Mouse (Mus musculus) MEL (cell line): ENCODE data around the gene Fgfr2. TPM values are rescaled to one million over a fixed set of nuclear protein-coding genes. Genes with fewer than 3 reads are reported as not detected.

Experiments
- DNase-seq: peaks from one replicate; pipeline ENCODE4 v3.0.0; 2011; ENCODE audit warnings: low read depth, low spot score
- H3K27ac ChIP-seq: 2 replicates; pipeline ENCODE4 v1.5.1; 2012; ENCODE audit warnings: low read depth, mild to moderate bottlenecking, control low read depth, low read length, moderate library complexity; ENCODE audit not compliant: control insufficient read depth
- H3K27me3 ChIP-seq, 2 experiments: fragments of 150-350 bp in 1 of 2; sonication (generic) in 1 of 2; 2 replicates each; pipeline ENCODE4 v1.6.1; 2012; ENCODE audit warnings: low read length in 2 of 2, mild to moderate bottlenecking in 2 of 2, improper control_type of control experiment in 1 of 2, moderate library complexity in 1 of 2; ENCODE audit not compliant: insufficient read depth in 2 of 2, control insufficient read depth in 1 of 2
- H3K36me3 ChIP-seq, 2 experiments: 2 replicates each; pipeline ENCODE4 v1.6.1; 2012 to 2014; ENCODE audit warnings: low read length in 2 of 2, improper control_type of control experiment in 1 of 2, inconsistent platforms in 1 of 2, mild to moderate bottlenecking in 1 of 2; ENCODE audit not compliant: insufficient read depth in 2 of 2, control insufficient read depth in 1 of 2
- H3K4me1 ChIP-seq, 2 experiments: fragments of 150-350 bp in 1 of 2; sonication (generic) in 1 of 2; 2 replicates each; pipeline ENCODE4 v1.6.1; 2012; ENCODE audit warnings: low read length in 2 of 2, improper control_type of control experiment in 1 of 2, mild to moderate bottlenecking in 1 of 2; ENCODE audit not compliant: insufficient read depth in 2 of 2, control insufficient read depth in 1 of 2
- H3K4me3 ChIP-seq, 2 experiments: fragments of 150-350 bp in 1 of 2; sonication (generic) in 1 of 2; 2 replicates each; pipeline ENCODE4 v1.5.1; 2012; ENCODE audit warnings: low read depth in 2 of 2, low read length in 2 of 2, mild to moderate bottlenecking in 2 of 2, moderate library complexity in 2 of 2, control low read depth in 1 of 2, improper control_type of control experiment in 1 of 2; ENCODE audit not compliant: control insufficient read depth in 1 of 2, insufficient read depth in 1 of 2
- H3K79me2 ChIP-seq: 2 replicates; pipeline ENCODE4 v1.6.1; 2012; ENCODE audit warnings: mild to moderate bottlenecking, low read length, moderate library complexity; ENCODE audit not compliant: control insufficient read depth, poor library complexity, insufficient read depth
- H3K9ac ChIP-seq: 2 replicates; pipeline ENCODE4 v1.6.1; 2012; ENCODE audit warnings: low read depth, mild to moderate bottlenecking, control low read depth, low read length, moderate library complexity; ENCODE audit not compliant: control insufficient read depth, poor library complexity, severe bottlenecking
- H3K9me3 ChIP-seq: fragments of 150-350 bp; sonication (generic); replicated peaks from 2 replicates; pipeline ENCODE4 v1.6.1; 2012; ENCODE audit warnings: mild to moderate bottlenecking, low read length, improper control_type of control experiment, moderate library complexity; ENCODE audit not compliant: insufficient read depth
- BHLHE40 ChIP-seq: IDR thresholded peaks from 2 replicates; pipeline ENCODE4 v1.6.1; 2012; ENCODE audit warnings: low read depth, mild to moderate bottlenecking, inconsistent platforms, low read length, improper control_type of control experiment, borderline replicate concordance
- CHD2 ChIP-seq: IDR thresholded peaks from 2 replicates; pipeline ENCODE4 v1.6.1; 2011; ENCODE audit warnings: low read length, improper control_type of control experiment
- CTCF ChIP-seq, 3 experiments: IDR thresholded peaks in 2 of 3; conservative IDR thresholded peaks in 1 of 3; 2 replicates each; pipeline ENCODE4 v1.5.1; 2011 to 2012; ENCODE audit warnings: low read length in 3 of 3, low read depth in 2 of 3, mild to moderate bottlenecking in 2 of 3, improper control_type of control experiment in 1 of 3, inconsistent platforms in 1 of 3, mixed read lengths in 1 of 3, moderate library complexity in 1 of 3; ENCODE audit not compliant: control insufficient read depth in 1 of 3, insufficient read depth in 1 of 3, poor library complexity in 1 of 3, severe bottlenecking in 1 of 3
- E2F4 ChIP-seq: IDR thresholded peaks from 2 replicates; pipeline ENCODE4 v1.6.1; 2011; ENCODE audit warnings: low read depth, low read length, improper control_type of control experiment, borderline replicate concordance
- EP300 ChIP-seq, 2 experiments: IDR thresholded peaks; 2 replicates each; pipeline ENCODE4 v1.6.1; 2011; ENCODE audit warnings: improper control_type of control experiment in 2 of 2, low read length in 2 of 2, low read depth in 1 of 2, mild to moderate bottlenecking in 1 of 2
- GABPA ChIP-seq: IDR thresholded peaks from 2 replicates; pipeline ENCODE4 v1.6.1; 2012; ENCODE audit warnings: low read depth, mild to moderate bottlenecking, inconsistent platforms, low read length, improper control_type of control experiment, moderate library complexity
- HCFC1 ChIP-seq: IDR thresholded peaks from 2 replicates; pipeline ENCODE4 v1.6.1; 2012; ENCODE audit warnings: low read depth, mild to moderate bottlenecking, inconsistent platforms, low read length, improper control_type of control experiment, moderate library complexity
- KAT2A ChIP-seq: conservative IDR thresholded peaks from 2 replicates; pipeline ENCODE4 v1.6.1; 2012; ENCODE audit warnings: low read depth, low read length, improper control_type of control experiment, inconsistent platforms
- MAX ChIP-seq: IDR thresholded peaks from 2 replicates; pipeline ENCODE4 v1.6.1; 2011; ENCODE audit warnings: low read length, improper control_type of control experiment
- MAZ ChIP-seq: IDR thresholded peaks from 2 replicates; pipeline ENCODE4 v1.6.1; 2012; ENCODE audit warnings: low read depth, mild to moderate bottlenecking, inconsistent platforms, low read length, improper control_type of control experiment
- MEF2A ChIP-seq: IDR thresholded peaks from 2 replicates; pipeline ENCODE4 v1.6.1; 2014; ENCODE audit warnings: low read depth, mild to moderate bottlenecking, inconsistent platforms, low read length, improper control_type of control experiment; ENCODE audit not compliant: poor library complexity, insufficient replicate concordance, severe bottlenecking; ENCODE audit errors: extremely low read depth
- MXI1 ChIP-seq: IDR thresholded peaks from 2 replicates; pipeline ENCODE4 v1.6.1; 2011; ENCODE audit warnings: mild to moderate bottlenecking, low read depth, low read length, improper control_type of control experiment
- MYC ChIP-seq: IDR thresholded peaks from 2 replicates; pipeline ENCODE4 v1.6.1; 2011; ENCODE audit warnings: low read depth, mild to moderate bottlenecking, low read length, improper control_type of control experiment, moderate library complexity
- NELFE ChIP-seq: IDR thresholded peaks from 2 replicates; pipeline ENCODE4 v1.6.1; 2011; ENCODE audit warnings: low read depth, low read length, improper control_type of control experiment
- NRF1 ChIP-seq: IDR thresholded peaks from 2 replicates; pipeline ENCODE4 v1.6.1; 2014; ENCODE audit warnings: low read depth, mild to moderate bottlenecking, inconsistent platforms, low read length, improper control_type of control experiment, moderate library complexity; ENCODE audit not compliant: poor library complexity, insufficient read depth, severe bottlenecking
- POLR2A ChIP-seq, 2 experiments: IDR thresholded peaks; 2 replicates each; pipeline ENCODE4 v1.6.1; 2011 to 2012; ENCODE audit warnings: low read length in 2 of 2, mild to moderate bottlenecking in 2 of 2, control low read depth in 1 of 2, improper control_type of control experiment in 1 of 2, low read depth in 1 of 2, moderate library complexity in 1 of 2; ENCODE audit not compliant: control insufficient read depth in 1 of 2, insufficient read depth in 1 of 2, poor library complexity in 1 of 2
- POLR2AphosphoS2 ChIP-seq: IDR thresholded peaks from 2 replicates; pipeline ENCODE4 v1.6.1; 2011; ENCODE audit warnings: low read length, improper control_type of control experiment
- RAD21 ChIP-seq: IDR thresholded peaks from 2 replicates; pipeline ENCODE4 v1.6.1; 2011; ENCODE audit warnings: mild to moderate bottlenecking, low read depth, low read length, improper control_type of control experiment
- RCOR1 ChIP-seq: IDR thresholded peaks from 2 replicates; pipeline ENCODE4 v1.6.1; 2012; ENCODE audit warnings: low read depth, mild to moderate bottlenecking, inconsistent platforms, low read length, improper control_type of control experiment
- SIN3A ChIP-seq: IDR thresholded peaks from 2 replicates; pipeline ENCODE4 v1.6.1; 2012; ENCODE audit warnings: low read length, improper control_type of control experiment, inconsistent platforms
- SMC3 ChIP-seq: IDR thresholded peaks from 2 replicates; pipeline ENCODE4 v1.6.1; 2011; ENCODE audit warnings: low read depth, low read length, improper control_type of control experiment
- TBP ChIP-seq: IDR thresholded peaks from 2 replicates; pipeline ENCODE4 v1.8.0; 2011; ENCODE audit warnings: low read depth, low read length, improper control_type of control experiment
- UBTF ChIP-seq: IDR thresholded peaks from 2 replicates; pipeline ENCODE4 v1.6.1; 2012; ENCODE audit warnings: low read depth, mild to moderate bottlenecking, inconsistent platforms, low read length, improper control_type of control experiment, moderate library complexity, borderline replicate concordance; ENCODE audit not compliant: insufficient read depth
- USF1 ChIP-seq: IDR thresholded peaks from 2 replicates; pipeline ENCODE4 v1.6.1; 2014; ENCODE audit warnings: low read depth, mild to moderate bottlenecking, inconsistent platforms, low read length, improper control_type of control experiment, moderate library complexity
- USF2 ChIP-seq, 2 experiments: IDR thresholded peaks; 2 replicates each; pipeline ENCODE4 v1.6.1; 2011 to 2012; ENCODE audit warnings: improper control_type of control experiment in 2 of 2, low read length in 2 of 2, borderline replicate concordance in 1 of 2, inconsistent platforms in 1 of 2, low read depth in 1 of 2, mild to moderate bottlenecking in 1 of 2; ENCODE audit not compliant: insufficient read depth in 1 of 2
- ZC3H11A ChIP-seq: IDR thresholded peaks from 2 replicates; pipeline ENCODE4 v1.6.1; 2012; ENCODE audit warnings: low read depth, mild to moderate bottlenecking, inconsistent platforms, low read length, improper control_type of control experiment
- ZKSCAN1 ChIP-seq: IDR thresholded peaks from 2 replicates; pipeline ENCODE4 v1.6.1; 2012; ENCODE audit warnings: low read depth, mild to moderate bottlenecking, inconsistent platforms, low read length, improper control_type of control experiment, moderate library complexity
- ZMIZ1 ChIP-seq: IDR thresholded peaks from 2 replicates; pipeline ENCODE4 v1.6.1; 2012; ENCODE audit warnings: low read depth, mild to moderate bottlenecking, inconsistent platforms, low read length, improper control_type of control experiment, moderate library complexity
- ZNF384 ChIP-seq: IDR thresholded peaks from 2 replicates; pipeline ENCODE4 v1.6.1; 2012; ENCODE audit warnings: low read depth, mild to moderate bottlenecking, inconsistent platforms, low read length, improper control_type of control experiment
- polyA plus RNA-seq, 2 experiments: library from polyadenylated mRNA; stranded (reverse) in 1 of 2; unstranded in 1 of 2; fragments of >175 nt in 1 of 2; fragments of >200 nt in 1 of 2; gene quantifications; 2 replicates each; pipeline versions ENCODE4 v1.2.1 to v1.2.4; 2012; ENCODE audit warnings: low replicate concordance in 2 of 2, low read depth in 1 of 2; ENCODE audit not compliant: insufficient read length in 2 of 2, insufficient read depth in 1 of 2, missing spikeins in 1 of 2
- total RNA-seq: library from RNA; depleted of rRNA; stranded (reverse); fragments of 300-350 nt; gene quantifications from 2 replicates; pipeline ENCODE4 v1.2.3, GENCODE M21; 2012

Fgfr2 gene
- total and polyA plus RNA-seq, 3 experiments: not detected

GRCm38 (mm10) chr7:132658058-132658450 is 465.1 kb downstream of the Fgfr2 start:
- H3K9me3 ChIP-seq: no peaks in the 10 kb centered on the region
- H3K4me1 ChIP-seq: no peaks in the 10 kb centered on the region
- no peaks in the 10 kb centered on the region for H3K36me3 ChIP-seq
- TF ChIP-seq HCFC1 (no peak), POLR2AphosphoS2 (no peak), MAX (no peak), NRF1 (no peak), CTCF (IDR thresholded peaks at IDR 0.05 in 2 of 3, conservative IDR thresholded peaks at IDR 0.05 in 1 of 3; ENCODE audit: control insufficient read depth in 1 of 3, insufficient read depth in 1 of 3, low read depth in 2 of 3, low read length in 3 of 3, poor library complexity in 1 of 3, severe bottlenecking in 1 of 3) (no peak), MAZ (no peak), USF2 (IDR thresholded peaks at IDR 0.05; ENCODE audit: borderline replicate concordance in 1 of 2, insufficient read depth in 1 of 2, low read depth in 1 of 2, low read length in 2 of 2) (no peak), MEF2A (no peak), ZNF384 (no peak), ZC3H11A (no peak), POLR2A (IDR thresholded peaks at IDR 0.05; ENCODE audit: control insufficient read depth in 1 of 2, insufficient read depth in 1 of 2, low read depth in 1 of 2, low read length in 2 of 2, poor library complexity in 1 of 2) (no peak), UBTF (no peak), USF1 (no peak), RCOR1 (no peak), TBP (no peak), MYC (no peak), GABPA (no peak), ZMIZ1 (no peak), MXI1 (no peak), EP300 (IDR thresholded peaks at IDR 0.05; ENCODE audit: low read depth in 1 of 2, low read length in 2 of 2) (no peak)
- H3K9ac ChIP-seq: no peak overlapping the region
- no peak overlapping the region for H3K4me3 ChIP-seq
- no peaks in the 10 kb centered on the region for H3K79me2 ChIP-seq
- H3K27ac ChIP-seq: no peak overlapping the region
- no peaks in the 10 kb centered on the region for H3K27me3 ChIP-seq
- DNase-seq: no peak

GRCm38 (mm10) chr7:132657371-132658057 is 465.6 kb downstream of the Fgfr2 start:
- no peaks in the 10 kb centered on the region for H3K36me3 ChIP-seq
- no peaks in the 10 kb centered on the region for H3K4me1 ChIP-seq
- H3K27ac ChIP-seq: no peak overlapping the region
- H3K9ac ChIP-seq: no peak overlapping the region
- TF ChIP-seq KAT2A (no peak), POLR2AphosphoS2 (no peak), ZKSCAN1 (no peak), RAD21 (no peak), RCOR1 (no peak), SMC3 (no peak), MAZ (no peak), NELFE (no peak), CHD2 (no peak), E2F4 (no peak), ZC3H11A (no peak), MYC (no peak), ZNF384 (no peak), CTCF (IDR thresholded peaks at IDR 0.05 in 2 of 3, conservative IDR thresholded peaks at IDR 0.05 in 1 of 3; ENCODE audit: control insufficient read depth in 1 of 3, insufficient read depth in 1 of 3, low read depth in 2 of 3, low read length in 3 of 3, poor library complexity in 1 of 3, severe bottlenecking in 1 of 3) (no peak), SIN3A (no peak), USF2 (IDR thresholded peaks at IDR 0.05; ENCODE audit: borderline replicate concordance in 1 of 2, insufficient read depth in 1 of 2, low read depth in 1 of 2, low read length in 2 of 2) (no peak), BHLHE40 (no peak), ZMIZ1 (no peak), MAX (no peak)
- no peaks in the 10 kb centered on the region for H3K9me3 ChIP-seq
- DNase-seq: no peak
- no peak overlapping the region for H3K4me3 ChIP-seq
- no peaks in the 10 kb centered on the region for H3K27me3 ChIP-seq
- no peaks in the 10 kb centered on the region for H3K79me2 ChIP-seq
